Mouse (Mus musculus) testis, postnatal 10 days (tissue): ENCODE measurements at regions not wholly inside any gene's neighbourhood (a gene's known extent, or its start where the extent isn't known, plus 50 kb on each side); places are given as distances from the start of the nearest gene placed in this dataset.

Experiments used
- DNase-seq: peaks from one replicate; pipeline ENCODE4 v3.0.0; 2021; ENCODE audit warnings: low spot score

GRCm38 (mm10) chr10:120284785-120285184 is 57.9 kb downstream of the Llph start:
- DNase-seq = no peak

GRCm38 (mm10) chr10:120291912-120292311 is 65.0 kb downstream of the Llph start:
- no peak for DNase-seq

DNA sequence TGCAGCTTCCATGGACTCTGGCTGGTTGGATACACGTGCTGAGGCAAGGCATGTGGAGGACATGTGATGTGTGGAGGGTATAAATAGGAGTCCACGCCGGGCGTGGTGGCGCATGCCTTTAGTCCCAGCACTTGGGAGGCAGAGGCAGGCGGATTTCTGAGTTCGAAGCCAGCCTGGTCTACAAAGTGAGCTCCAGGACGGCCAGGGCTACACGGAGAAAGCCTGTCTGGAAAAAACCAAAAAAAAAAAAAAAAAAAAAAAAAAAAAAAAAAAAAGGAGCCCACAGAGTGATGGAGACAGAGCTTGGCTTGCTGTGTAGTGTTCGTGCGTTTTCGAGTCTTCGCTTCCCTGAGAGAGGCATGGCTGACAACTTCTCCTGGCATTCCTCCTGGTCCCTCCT is 66.5 kb downstream of the Llph start:
- peak; percentile 17 for DNase-seq

DNA sequence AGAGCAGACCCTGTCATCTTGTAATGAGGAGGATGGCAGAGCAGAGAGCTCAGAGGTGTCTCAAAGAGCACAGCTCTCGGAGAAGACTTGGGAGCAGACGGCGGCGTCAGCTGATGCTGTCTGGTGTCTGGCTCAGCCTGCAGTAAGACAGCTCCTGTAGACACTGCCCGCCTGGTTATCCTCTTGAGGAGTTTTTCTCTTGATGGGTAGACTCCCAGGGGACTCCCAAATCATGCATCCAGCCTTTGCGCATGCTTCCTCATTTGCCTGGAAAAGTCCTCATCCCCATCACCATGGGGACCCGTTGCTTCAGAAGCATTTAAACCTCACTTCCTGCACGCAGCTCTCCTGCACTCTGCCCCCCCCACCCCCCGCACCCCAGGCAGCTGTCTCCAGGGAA is 67.6 kb downstream of the Llph start:
- DNase-seq = peak; percentile 16

DNA sequence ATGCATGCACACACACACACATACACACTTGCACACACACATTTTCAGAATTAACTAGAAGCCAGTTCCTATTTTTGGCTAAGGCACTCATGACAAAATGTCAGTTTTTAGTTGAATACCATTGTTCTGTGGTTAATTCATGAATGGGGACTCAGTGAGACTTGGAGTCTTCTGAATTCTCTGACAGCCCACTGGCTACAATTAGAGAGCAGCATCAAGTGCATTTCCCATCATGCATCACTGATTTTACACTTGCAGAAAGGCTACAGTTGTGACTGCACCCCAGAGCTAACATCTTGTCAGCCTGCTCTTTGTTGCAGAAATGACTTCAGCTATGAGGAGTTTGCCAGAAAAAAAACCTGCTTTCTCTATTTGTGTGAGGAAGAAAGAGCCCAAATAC is 70.4 kb downstream of the Llph start:
- peak; percentile 7 for DNase-seq

- no peak for DNase-seq
Measured at GRCm38 (mm10) chr10:120298293-120298927, 71.5 kb downstream of the Llph start.

DNA sequence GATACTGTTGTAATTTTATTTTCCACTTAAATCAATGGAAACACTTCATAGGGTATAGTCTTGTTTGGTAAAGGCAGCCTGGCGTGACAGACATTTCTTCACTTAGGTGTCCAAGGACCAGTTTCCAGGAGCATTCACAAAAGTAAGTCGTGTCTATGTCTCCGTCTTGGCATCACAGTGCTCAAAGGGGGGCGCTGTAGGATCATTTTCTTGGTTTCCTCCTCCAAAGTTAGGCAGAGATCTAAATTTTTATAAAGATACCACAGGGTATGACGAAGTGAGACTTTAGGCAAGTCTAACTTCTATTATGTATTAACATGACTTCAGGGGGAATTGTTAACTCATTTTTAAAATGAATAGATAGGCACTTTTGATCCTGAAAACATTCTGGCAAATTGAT is 79.1 kb downstream of the Llph start:
- DNase-seq = peak; percentile 59

- no peak for DNase-seq
Measured at GRCm38 (mm10) chr10:120308681-120309080, 81.8 kb downstream of the Llph start.
